Mouse (Mus musculus) embryonic fibroblast, embryonic 13.5 days (primary cell): ENCODE data around the gene Zfp715.

Experiments used
- CTCF ChIP-seq: IDR thresholded peaks from 2 replicates; pipeline ENCODE4 v1.5.1; 2011; ENCODE audit warnings: mild to moderate bottlenecking, control low read depth, low read length, moderate library complexity, borderline replicate concordance; ENCODE audit not compliant: insufficient read depth
- POLR2A ChIP-seq: IDR thresholded peaks from 2 replicates; pipeline ENCODE4 v1.6.1; 2011; ENCODE audit warnings: low read depth, mild to moderate bottlenecking, control low read depth, low read length, moderate library complexity

DNA sequence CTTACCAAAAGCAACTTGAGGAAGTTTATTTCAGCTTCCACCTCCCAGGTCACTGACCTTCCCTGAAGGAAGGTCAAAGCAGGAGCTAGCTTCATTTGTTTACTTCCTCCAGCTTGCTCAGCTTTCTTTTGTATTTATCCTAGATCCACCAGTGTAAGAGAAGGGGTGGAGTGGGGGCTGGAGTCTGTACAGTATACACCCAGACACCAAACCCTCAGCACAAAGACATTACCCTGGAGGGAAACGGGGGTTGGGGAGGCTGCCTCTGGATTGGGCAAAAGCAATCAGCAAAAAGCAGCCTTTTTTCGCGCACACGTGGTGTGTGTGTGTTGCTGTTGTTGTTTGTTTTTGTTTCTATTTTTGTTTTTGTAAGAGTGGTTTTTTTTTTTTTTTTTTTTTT is 33.1 kb upstream of the Zfp715 start:
- TF ChIP-seq CTCF (no peak), POLR2A (no peak)
